Mouse (Mus musculus): Measurements from ENCODE around the gene 9330182O14Rik.

DNA sequence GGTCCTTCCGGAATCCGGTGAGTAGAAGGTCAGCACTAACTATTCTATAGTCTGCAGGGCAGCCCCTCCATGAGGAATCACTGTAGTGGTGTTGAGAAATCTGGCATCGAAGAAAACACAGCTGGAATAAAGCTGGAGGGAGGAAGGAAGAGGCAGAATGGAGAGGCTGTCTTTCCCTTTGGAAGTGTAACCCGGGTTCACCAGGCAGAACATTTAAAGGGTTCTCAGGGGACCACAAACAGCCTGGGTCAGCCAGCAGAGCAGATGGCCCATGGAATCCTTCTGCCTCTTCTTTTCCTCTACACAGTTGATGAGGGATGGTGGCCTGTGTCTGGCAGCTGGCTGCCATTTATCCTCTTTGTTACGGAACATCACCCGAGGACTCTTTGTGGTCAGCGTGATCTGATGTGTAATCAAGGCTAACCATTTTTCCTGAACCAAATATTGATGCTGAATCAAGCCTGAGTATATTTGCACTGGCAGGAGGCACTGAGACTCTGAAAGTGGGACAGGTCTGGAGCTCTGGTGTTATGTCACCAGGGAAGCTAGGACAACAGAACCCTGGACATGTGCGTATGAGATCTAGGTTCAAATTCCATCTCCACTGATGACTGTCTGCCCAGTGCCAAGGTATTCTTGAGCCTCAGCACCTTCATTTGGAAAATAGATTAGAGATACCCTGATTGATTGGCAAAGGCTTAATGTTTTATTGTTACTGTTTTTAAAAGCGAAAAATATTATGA is 9.8 kb upstream of the 9330182O14Rik start:
- TF ChIP-seq NANOG (IDR thresholded peaks at IDR 0.05; ENCODE audit: borderline replicate concordance, low read length), result no peak
- no peak for TF ChIP-seq CTCF (conservative IDR thresholded peaks at IDR 0.05; ENCODE audit: low read length)

Data from E14TG2a.4 (cell line).